In genomic region chrX:67282951-67283350, GRCm38 (mm10) we compare ENCODE assay signal across 14 mouse cellular contexts.
"Had no signal": no experiment of that assay in that cellular context is flagged by ENCODE, and none has a peak within 500 bp of the region (broad histone marks: within the 10 kb centered on the region; RNA-seq: fewer than 3 reads in every experiment).

No protein-coding gene starts in this region.

- DNase-seq: kidney, adult 8-10 months; kidney, postnatal 36 days; layer of hippocampus, adult 9-11 months; layer of hippocampus, postnatal 36 days; left cerebral cortex, postnatal 4 days; lung, adult 18-20 months; lung, postnatal 36 days; right cerebral cortex, postnatal 14 days; thymus, adult 2 months; thymus, postnatal 36 days had no signal

- H3K36me3 ChIP-seq: limb, embryonic 13.5 days; stomach, embryonic 15.5 days had no signal

- H3K4me2 ChIP-seq: limb, embryonic 13.5 days; stomach, embryonic 15.5 days had no signal

- H3K4me3 ChIP-seq: limb, embryonic 13.5 days; stomach, embryonic 15.5 days had no signal

- H3K4me1 ChIP-seq: limb, embryonic 13.5 days; stomach, embryonic 15.5 days had no signal

- H3K27me3 ChIP-seq: limb, embryonic 13.5 days; stomach, embryonic 15.5 days had no signal

- H3K9me3 ChIP-seq: limb, embryonic 13.5 days; stomach, embryonic 15.5 days had no signal

- H3K27ac ChIP-seq: kidney, postnatal 0 days; limb, embryonic 13.5 days; liver, embryonic 14.5 days; stomach, embryonic 15.5 days had no signal

- H3K9ac ChIP-seq: limb, embryonic 13.5 days; liver, embryonic 14.5 days; stomach, embryonic 15.5 days had no signal
